Mouse (Mus musculus) layer of hippocampus, adult 2 months (tissue): ENCODE measurements around the gene Hdac1. TPM values are rescaled to one million over a fixed set of nuclear protein-coding genes. Genes with fewer than 3 reads are reported as not detected.
A peak's percentile ranks its signal among the peaks of the same experiment; 100 is the strongest.
"Not testable (repeated sequence)": the region's sequence is repeated elsewhere in the genome, so short reads cannot be mapped to it uniquely, and the experiment has no call there.

ENCODE experiments used
- DNase-seq, 2 experiments: peaks; one replicate each; pipeline ENCODE4 v3.0.0; 2022; ENCODE audit warnings: low spot score in 2 of 2
- H3K27ac ChIP-seq: fragments of 200-600 bp; 2 replicates; pipeline ENCODE4 v1.8.1; 2022
- H3K4me3 ChIP-seq: fragments of 200-600 bp; 2 replicates; pipeline ENCODE4 v1.8.1; 2022; ENCODE audit warnings: mild to moderate bottlenecking
- CTCF ChIP-seq: fragments of 200-600 bp; conservative IDR thresholded peaks from 2 replicates; pipeline ENCODE4 v1.8.1; 2022; ENCODE audit warnings: antibody characterized with exemption, mild to moderate bottlenecking, moderate library complexity
- total RNA-seq, 2 experiments: library from RNA; stranded (reverse); gene quantifications; 2 replicates each; pipeline ENCODE4 v1.2.3; 2021

The Hdac1 gene
- total RNA-seq, 2 experiments from 2014 or later, result 48.9 to 49.8 TPM

DNA sequence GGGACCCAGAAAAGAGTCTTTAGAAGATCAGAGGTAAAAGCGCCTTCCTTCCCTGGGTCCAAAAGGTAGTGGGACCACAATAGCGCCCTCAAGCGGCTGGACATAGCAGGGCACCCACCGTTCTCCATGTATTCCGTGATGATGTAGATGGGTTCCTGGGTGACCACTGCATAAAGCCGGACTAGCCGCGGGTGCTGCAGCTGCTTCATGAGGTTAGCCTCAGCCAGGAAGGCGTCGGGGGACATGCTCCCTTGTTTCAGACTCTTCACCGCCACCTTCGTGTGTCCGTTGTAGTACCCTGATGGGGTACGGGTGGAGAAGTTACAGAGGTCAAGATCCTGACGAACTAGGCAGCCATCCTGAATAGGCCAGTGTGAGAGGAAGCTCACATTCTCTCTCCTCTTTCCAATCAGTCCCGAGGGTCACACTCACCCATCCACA is 12.9 kb upstream of the Hdac1 start:
- TF ChIP-seq CTCF, result peak; percentile 83
- Histone ChIP-seq H3K4me3 (peak overlapping the region; percentile 63), H3K27ac (peak overlapping the region; percentile 89)
- peak in 1 of 2 experiments; percentile 51 for DNase-seq

DNA sequence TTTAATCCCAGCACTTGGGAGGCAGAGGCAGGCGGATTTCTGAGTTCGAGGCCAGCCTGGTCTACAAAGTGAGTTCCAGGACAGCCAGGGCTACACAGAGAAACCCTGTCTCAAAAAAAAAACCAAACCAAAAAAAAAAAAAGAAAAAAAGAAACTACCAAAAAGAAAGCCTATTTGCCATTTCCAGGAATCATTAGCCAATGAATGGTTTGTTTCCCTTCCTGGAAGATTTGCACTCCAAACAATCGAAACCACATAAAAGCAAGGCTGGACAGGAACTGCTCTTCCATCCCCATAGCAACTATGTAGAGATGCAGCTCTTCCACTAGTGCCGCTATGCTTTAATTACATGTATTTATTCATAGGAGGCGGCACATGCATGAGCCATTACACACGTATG is 12.0 kb upstream of the Hdac1 start:
- H3K4me3 ChIP-seq, H3K27ac ChIP-seq, DNase-seq: not testable (repeated sequence)

DNA sequence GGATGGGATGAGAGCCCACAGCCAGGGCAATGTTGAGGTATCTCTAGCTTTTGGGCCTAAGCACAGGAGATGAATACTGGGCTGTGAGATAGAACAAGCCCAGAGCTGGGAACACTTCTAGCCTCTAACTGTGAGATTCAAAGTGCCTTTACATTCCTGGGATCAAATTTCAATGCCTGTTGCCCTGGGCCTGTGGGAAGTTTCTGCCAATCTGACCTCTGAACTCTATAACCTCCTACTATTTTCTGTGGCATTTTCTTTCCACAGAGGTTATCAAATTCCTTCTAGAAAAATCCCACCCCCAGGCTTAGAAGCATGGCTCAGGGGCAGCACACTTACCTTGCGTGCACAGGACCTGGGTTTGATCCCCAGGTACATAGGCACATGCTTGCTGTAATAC is 7.8 kb upstream of the Hdac1 start:
- no peak for TF ChIP-seq CTCF
- Histone ChIP-seq H3K27ac (no peak overlapping the region), H3K4me3 (no peak overlapping the region)
- DNase-seq, result no peak

DNA sequence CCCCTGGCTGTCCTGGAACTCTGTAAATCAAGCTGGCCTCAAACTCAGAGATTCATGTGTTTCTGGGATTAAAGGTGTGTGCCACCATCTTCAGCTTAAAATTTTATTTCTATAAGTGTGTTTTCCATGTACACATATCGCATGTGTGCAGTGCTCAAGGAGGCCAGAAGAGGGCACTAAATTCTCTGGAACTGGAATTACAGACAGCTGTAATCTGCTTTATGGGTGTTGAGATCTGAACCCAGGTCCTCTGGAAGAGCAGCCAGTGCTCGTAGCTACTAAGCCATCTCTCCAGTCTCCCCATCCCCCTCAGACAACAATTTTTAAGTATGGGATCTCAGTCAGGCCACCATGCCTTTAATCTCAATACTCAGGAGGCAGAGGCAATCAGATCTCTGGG is 6.8 kb upstream of the Hdac1 start:
- Histone ChIP-seq H3K4me3 (no peak overlapping the region), H3K27ac (no peak overlapping the region)
- no peak for DNase-seq
- TF ChIP-seq CTCF, result peak; percentile 74

DNA sequence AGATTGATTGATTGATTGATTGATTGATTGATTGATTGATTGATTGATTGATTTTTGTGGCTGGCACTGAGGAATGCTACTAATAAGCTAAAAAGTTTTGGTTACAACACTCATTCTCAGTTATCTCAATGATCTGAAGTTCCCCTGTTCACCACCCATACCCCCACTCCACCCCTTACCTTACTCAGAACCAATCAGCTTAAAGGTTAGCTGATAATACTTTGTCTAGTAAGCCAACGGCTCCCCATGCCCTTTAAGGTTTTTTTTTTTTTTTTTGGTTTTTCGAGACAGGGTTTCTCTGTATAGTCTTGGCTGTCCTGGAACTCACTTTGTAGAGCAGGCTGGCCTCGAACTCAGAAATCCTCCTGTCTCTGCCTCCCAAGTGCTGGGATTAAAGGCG is 5.1 kb upstream of the Hdac1 start:
- H3K27ac ChIP-seq, DNase-seq, H3K4me3 ChIP-seq: not testable (repeated sequence)

DNA sequence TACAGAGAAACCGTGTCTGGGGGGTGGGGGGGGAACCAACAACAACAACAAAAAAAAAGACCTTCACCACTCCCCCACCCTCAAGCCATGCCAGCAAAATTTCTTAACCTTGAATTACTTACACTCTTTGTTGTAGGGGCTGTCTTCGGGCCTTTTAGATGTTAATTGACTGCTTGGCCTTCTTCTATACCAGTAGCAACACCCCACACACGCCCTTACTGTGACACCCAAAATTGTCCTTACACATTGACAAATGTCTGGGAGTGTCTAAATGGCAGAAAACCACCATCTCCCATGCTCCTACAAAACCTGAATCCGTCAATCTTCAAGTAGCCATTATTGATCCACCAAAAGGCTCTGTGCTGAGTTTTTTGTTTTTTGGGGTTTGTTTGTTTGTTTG is 1.6 kb upstream of the Hdac1 start:
- no peak overlapping the region for H3K4me3 ChIP-seq
- TF ChIP-seq CTCF, result no peak
- H3K27ac ChIP-seq, result no peak overlapping the region
- no peak for DNase-seq

DNA sequence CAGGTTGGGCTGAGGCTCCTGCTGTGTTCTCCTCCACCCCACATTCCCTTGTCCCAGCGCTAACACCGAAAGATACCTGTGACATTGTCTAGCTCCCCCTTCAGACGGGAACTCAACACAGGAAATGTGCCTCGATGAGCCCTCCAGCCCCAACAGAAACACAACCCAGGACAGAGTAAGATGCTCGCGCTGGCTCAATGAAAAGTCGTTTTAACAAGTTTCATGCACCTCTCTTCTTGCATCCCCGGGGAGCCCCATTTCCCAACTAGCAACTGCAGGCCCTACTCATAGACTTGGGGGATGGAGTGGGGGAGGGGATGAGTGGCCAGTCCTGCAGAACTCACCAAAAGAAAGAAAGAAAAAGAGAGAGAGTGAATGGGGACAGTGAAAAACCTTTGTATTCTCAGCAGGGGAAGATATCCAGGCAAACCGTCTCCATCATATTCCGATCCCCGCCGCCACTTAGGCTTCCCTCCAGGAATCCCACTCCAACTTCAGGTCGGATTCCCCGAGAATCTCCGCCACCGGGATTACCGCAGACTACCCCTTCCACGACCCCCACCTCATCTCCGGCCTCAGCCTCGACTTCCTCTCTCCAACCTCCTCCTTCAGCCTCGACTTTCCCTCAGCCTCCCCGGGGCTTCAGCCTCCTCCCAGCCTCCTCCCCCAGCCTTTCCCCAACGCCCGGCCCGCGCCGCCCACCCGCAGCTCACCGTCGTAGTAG is 483 bp downstream of the Hdac1 start:
- H3K27ac ChIP-seq, result peak overlapping the region; percentile 92
- TF ChIP-seq CTCF, result peak; percentile 40
- no peak for DNase-seq
- peak overlapping the region; percentile 79 for H3K4me3 ChIP-seq

DNA sequence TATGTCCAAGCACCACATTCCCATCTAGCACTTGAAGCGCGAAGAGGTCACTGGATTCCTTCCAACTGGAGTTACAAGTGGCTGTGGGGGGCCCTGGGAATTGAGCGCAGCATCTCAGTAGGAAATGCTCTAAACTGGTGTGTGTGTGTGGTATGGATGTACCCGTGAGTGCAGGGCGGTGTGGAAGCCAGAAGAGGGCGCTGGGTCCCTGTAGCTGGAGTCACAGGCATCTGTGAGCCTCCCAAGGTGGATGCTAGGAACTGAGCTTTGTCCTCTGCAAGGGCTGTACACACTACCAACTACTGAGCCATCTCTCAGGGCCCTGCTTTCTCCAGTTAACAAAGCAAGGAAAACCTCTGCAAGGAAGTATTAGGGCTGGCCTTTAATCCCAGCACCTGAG is 2.5 kb downstream of the Hdac1 start:
- no peak for DNase-seq
- TF ChIP-seq CTCF, result peak; percentile 57

DNA sequence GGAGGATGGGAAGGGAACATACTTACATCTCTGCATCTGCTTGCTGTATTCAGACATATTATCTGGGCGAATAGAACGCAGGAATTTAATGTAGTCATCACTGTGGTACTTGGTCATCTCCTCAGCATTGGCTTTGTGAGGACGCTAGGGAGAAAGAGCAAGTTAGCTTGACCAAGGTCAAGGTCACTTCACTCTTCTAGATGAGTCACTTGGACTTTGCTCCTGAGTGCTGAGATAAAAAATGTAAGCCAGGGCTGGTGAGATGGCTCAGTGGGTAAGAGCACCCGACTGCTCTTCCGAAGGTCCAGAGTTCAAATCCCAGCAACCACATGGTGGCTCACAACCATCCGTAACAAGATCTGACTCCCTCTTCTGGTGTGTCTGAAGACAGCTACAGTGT is 13.6 kb downstream of the Hdac1 start:
- not testable (repeated sequence) for H3K27ac ChIP-seq, DNase-seq, H3K4me3 ChIP-seq

More for the DNA sequence above, 2.5 kb downstream of the Hdac1 start:
- Histone ChIP-seq H3K4me3 (no peak overlapping the region), H3K27ac (peak overlapping the region; percentile 46)

DNA sequence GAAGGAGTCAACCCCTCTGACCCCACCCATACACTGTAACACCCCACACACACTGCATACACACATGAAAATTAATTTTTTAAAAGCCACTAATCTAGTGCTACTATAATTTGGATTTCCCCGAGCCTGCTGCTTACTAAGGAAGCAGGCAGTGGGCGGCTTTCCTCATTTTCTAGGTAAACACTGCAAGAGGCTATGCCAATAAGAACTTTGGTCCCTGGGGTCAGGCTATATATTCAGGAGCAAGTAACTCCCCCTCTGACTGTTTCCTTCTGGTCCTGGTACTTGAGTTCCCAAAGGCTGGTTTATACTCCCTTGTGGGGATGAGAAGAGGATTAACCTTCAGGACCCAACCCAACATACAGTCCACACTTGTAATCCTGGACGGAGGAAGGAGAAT is 16.6 kb downstream of the Hdac1 start:
- H3K27ac ChIP-seq, result no peak overlapping the region
- TF ChIP-seq CTCF, result no peak
- no peak overlapping the region for H3K4me3 ChIP-seq
- DNase-seq, result no peak

DNA sequence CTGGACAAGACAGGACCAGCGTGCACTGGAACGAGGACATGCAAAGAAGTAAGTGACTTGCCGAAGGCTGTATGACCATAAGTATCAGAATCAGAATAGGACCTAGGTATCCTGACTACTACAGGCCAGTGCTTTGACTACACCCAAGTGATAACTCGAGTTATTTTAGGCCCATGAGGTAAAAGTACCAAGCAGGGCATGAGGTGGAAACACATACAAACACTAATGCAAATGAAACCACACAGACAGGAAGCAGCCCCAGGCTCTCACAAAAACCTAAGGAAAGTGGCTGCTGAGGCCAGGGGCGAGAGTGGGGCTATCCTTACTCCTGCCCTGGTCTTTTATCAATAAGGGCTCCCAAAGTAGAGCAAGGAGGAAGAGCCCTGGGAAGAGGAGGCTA is 17.2 kb downstream of the Hdac1 start:
- no peak for DNase-seq
- Histone ChIP-seq H3K27ac (no peak overlapping the region), H3K4me3 (no peak overlapping the region)
- no peak for TF ChIP-seq CTCF

DNA sequence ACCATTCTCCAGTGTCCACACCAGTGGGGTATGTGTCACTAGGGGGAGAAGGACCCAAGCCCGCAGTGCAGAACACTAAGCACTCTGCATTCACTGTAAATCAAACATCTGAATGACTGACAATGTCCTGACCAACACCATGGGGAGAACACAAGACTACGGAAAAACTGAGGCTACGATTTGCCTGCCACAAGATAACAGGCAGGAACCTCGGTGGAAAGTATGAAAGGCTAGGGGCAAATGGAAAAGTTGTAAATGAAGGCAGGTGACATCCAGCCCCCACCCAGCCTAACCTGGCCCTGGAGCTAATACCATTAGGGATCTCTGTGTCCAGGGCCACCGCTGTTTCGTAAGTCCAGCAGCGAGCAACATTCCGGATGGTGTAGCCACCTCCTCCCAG is 24.0 kb downstream of the Hdac1 start:
- no peak for DNase-seq
- H3K4me3 ChIP-seq, result no peak overlapping the region

DNA sequence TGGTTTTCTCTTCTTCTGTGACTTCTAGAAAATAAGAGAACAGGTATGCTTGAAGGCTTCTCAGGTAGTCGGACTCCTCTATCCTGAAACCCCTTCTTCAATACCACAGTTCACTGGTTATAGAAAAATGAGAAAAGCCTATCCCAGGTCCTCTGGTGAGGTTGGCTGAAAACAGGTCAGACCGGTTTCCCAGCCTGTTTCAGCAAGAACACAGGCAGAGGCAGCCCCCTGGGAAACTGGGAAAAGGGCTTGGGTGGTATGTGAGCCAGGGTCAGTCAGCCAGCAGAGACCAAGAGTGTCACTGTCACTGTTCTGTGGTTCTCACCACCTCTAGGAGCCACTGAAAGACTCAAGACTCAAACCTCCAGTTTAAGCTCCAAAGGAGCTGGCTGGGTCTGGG is 25.6 kb downstream of the Hdac1 start:
- DNase-seq, result no peak
- TF ChIP-seq CTCF, result no peak
- Histone ChIP-seq H3K4me3 (no peak overlapping the region), H3K27ac (no peak overlapping the region)

More for the DNA sequence above, 24.0 kb downstream of the Hdac1 start:
- no peak for TF ChIP-seq CTCF
- no peak overlapping the region for H3K27ac ChIP-seq

DNA sequence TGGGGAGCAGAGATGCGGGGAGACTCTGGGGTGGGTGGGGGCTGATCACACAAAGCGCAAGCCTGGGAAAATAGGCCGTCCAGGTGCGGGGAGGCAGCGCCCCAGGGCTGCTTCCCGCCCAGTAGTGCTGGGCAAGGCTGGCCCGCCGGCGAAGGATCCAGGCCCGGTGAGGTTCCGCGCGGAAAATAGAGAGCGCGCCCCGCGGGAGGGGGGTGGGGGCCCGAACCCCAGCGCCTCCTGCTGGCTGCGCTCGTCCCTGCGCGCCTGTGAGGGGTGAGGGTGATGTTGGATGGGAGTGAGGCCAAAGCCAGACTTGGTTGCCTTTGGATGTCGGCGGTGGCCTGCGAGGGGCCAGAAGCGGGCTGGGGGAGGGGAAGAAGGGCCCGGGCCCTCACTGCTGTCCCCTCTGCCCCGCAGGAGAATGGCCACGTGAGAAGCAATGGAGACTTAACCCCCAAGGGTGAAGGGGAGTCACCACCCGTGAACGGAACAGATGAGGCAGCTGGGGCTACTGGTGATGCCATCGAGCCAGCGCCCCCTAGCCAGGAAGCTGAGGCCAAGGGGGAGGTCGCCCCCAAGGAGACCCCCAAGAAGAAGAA is 28.1 kb downstream of the Hdac1 start:
- peak overlapping the region; percentile 64 for H3K4me3 ChIP-seq
- peak in 1 of 2 experiments; percentile 62 for DNase-seq
- TF ChIP-seq CTCF, result peak; percentile 91
- peak overlapping the region; percentile 87 for H3K27ac ChIP-seq
